Mouse (Mus musculus) cortical plate, adult 2 months (tissue): ENCODE measurements around the gene Trank1. TPM values are rescaled to one million over a fixed set of nuclear protein-coding genes. Genes with fewer than 3 reads are reported as not detected.

Experiments
- H3K27ac ChIP-seq: fragments of 200-500 bp; 2 replicates; pipeline ENCODE4 v1.5.1; 2012; ENCODE audit warnings: low read length, control low read depth, inconsistent platforms; ENCODE audit not compliant: insufficient read depth
- H3K4me1 ChIP-seq: fragments of 200-500 bp; 2 replicates; pipeline ENCODE4 v1.6.1; 2011; ENCODE audit warnings: low read length; ENCODE audit not compliant: control insufficient read depth, insufficient read depth
- H3K4me3 ChIP-seq: fragments of 200-500 bp; 2 replicates; pipeline ENCODE4 v1.5.1; 2011; ENCODE audit warnings: mild to moderate bottlenecking, low read length, control low read depth; ENCODE audit not compliant: insufficient read depth
- CTCF ChIP-seq: fragments of 200-500 bp; IDR thresholded peaks from 2 replicates; pipeline ENCODE4 v1.5.1; 2011; ENCODE audit warnings: mild to moderate bottlenecking, control low read depth, low read length; ENCODE audit not compliant: insufficient read depth; ENCODE audit errors: extremely low read depth
- POLR2A ChIP-seq: fragments of 200-500 bp; IDR thresholded peaks from 2 replicates; pipeline ENCODE4 v1.6.1; 2011; ENCODE audit warnings: mild to moderate bottlenecking, low read length, control low read depth; ENCODE audit not compliant: insufficient read depth; ENCODE audit errors: extremely low read depth
- polyA plus RNA-seq: library from polyadenylated mRNA; depleted of rRNA; stranded (reverse); fragments of >200 nt; gene quantifications from 2 replicates; pipeline ENCODE4 v1.2.3, GENCODE M21; 2012; rRNA removed

Trank1 gene
- polyA plus RNA-seq, 1 experiment, result 383 TPM

GRCm38 (mm10) chr9:111428698-111429362 is 117.3 kb downstream of the Trank1 start:
- Histone ChIP-seq H3K4me1 (peaks cover 1% of the 10 kb centered on the region), H3K4me3 (no peak overlapping the region), H3K27ac (no peak overlapping the region)
- TF ChIP-seq CTCF (no peak), POLR2A (no peak)

GRCm38 (mm10) chr9:111429363-111429750 is 117.8 kb downstream of the Trank1 start:
- no peak overlapping the region for H3K27ac ChIP-seq
- TF ChIP-seq CTCF (no peak), POLR2A (no peak)
- no peak overlapping the region for H3K4me3 ChIP-seq
- H3K4me1 ChIP-seq, result peaks cover 1% of the 10 kb centered on the region

- TF ChIP-seq POLR2A (no peak), CTCF (no peak)
- H3K4me1 ChIP-seq, result no peaks in the 10 kb centered on the region
- no peak overlapping the region for H3K4me3 ChIP-seq
- H3K27ac ChIP-seq, result no peak overlapping the region
Observed at GRCm38 (mm10) chr9:111435429-111435828, 123.9 kb downstream of the Trank1 start.

- Histone ChIP-seq H3K27ac (peak within 1 kb of the TSS; percentile 74), H3K4me1 (no peaks in the 10 kb centered on the region), H3K4me3 (peak within 1 kb of the TSS; percentile 96)
- TF ChIP-seq POLR2A (0 out of 2 replicates have a peak, but pooled peaks have one; percentile 30), CTCF (no peak)
Observed at GRCm38 (mm10) chr9:111438904-111439835, 127.6 kb downstream of the Trank1 start, which contains the start of gene Dclk3. Gene Dclk3, plus strand, starts transcription at chr9:111439081.

GRCm38 (mm10) chr9:111439836-111440201 is 128.3 kb downstream of the Trank1 start:
- TF ChIP-seq CTCF, result no peak
- TF ChIP-seq POLR2A, result no peak
- H3K4me1 ChIP-seq, result no peaks in the 10 kb centered on the region
- peak overlapping the region; percentile 96 for H3K4me3 ChIP-seq
- H3K27ac ChIP-seq, result peak overlapping the region; percentile 74; the same call in 1 of the 2 replicates

GRCm38 (mm10) chr9:111440446-111440845 is 128.9 kb downstream of the Trank1 start:
- Histone ChIP-seq H3K27ac (no peak overlapping the region), H3K4me1 (no peaks in the 10 kb centered on the region), H3K4me3 (peak overlapping the region; percentile 96)
- TF ChIP-seq POLR2A, result no peak
- no peak for TF ChIP-seq CTCF

GRCm38 (mm10) chr9:111441151-111441550 is 129.6 kb downstream of the Trank1 start:
- TF ChIP-seq POLR2A, result no peak
- Histone ChIP-seq H3K4me3 (peak overlapping the region; percentile 96), H3K4me1 (no peaks in the 10 kb centered on the region), H3K27ac (no peak overlapping the region)

Other genes with a start within 250 kb of the Trank1 start
- 55.5 and 59.5 TPM in 2 replicates for gene Lrrfip2, start 194.1 kb upstream of the Trank1 start, polyA plus RNA-seq
- gene Mlh1, start 39.9 kb upstream of the Trank1 start, polyA plus RNA-seq, result 28.4 and 37.9 TPM in 2 replicates
- gene Epm2aip1, start 39.8 kb upstream of the Trank1 start, polyA plus RNA-seq, result 41.1 and 42.6 TPM in 2 replicates
- gene Dclk3, start 127.3 kb downstream of the Trank1 start, polyA plus RNA-seq, result 24.8 and 28.7 TPM in 2 replicates